Mouse (Mus musculus) lung, postnatal 4 days (tissue): ENCODE measurements at regions not wholly inside any gene's neighbourhood (a gene's known extent, or its start where the extent isn't known, plus 50 kb on each side); places are given as distances from the start of the nearest gene placed in this dataset.

Experiments
- DNase-seq, 2 experiments: peaks; one replicate each; pipeline ENCODE4 v3.0.0; 2021

- no peak for DNase-seq
Observed at GRCm38 (mm10) chr13:112044372-112044771, 235.6 kb upstream of the Map3k1 start.

- no peak for DNase-seq
Observed at GRCm38 (mm10) chr13:112046247-112047211, 237.7 kb upstream of the Map3k1 start.

- DNase-seq = no peak
Observed at GRCm38 (mm10) chr13:112047408-112047807, 238.6 kb upstream of the Map3k1 start.

- no peak for DNase-seq
Observed at GRCm38 (mm10) chr13:112047874-112048273, 239.1 kb upstream of the Map3k1 start.

GRCm38 (mm10) chr13:112048327-112048726 is 239.5 kb upstream of the Map3k1 start:
- no peak for DNase-seq

- no peak for DNase-seq
Observed at GRCm38 (mm10) chr13:112050892-112051291, 237.4 kb upstream of the Ankrd55 start.

GRCm38 (mm10) chr13:112052011-112052410 is 236.2 kb upstream of the Ankrd55 start:
- DNase-seq = no peak

GRCm38 (mm10) chr13:112052456-112052855 is 235.8 kb upstream of the Ankrd55 start:
- DNase-seq = no peak

- DNase-seq = peak; percentile 18 to 32
Observed at GRCm38 (mm10) chr13:112054879-112055371, 233.3 kb upstream of the Ankrd55 start.

GRCm38 (mm10) chr13:112058218-112058617 is 230.0 kb upstream of the Ankrd55 start:
- DNase-seq = peak; percentile 40 to 73

- DNase-seq = no peak
Observed at GRCm38 (mm10) chr13:112058771-112059170, 229.5 kb upstream of the Ankrd55 start.

GRCm38 (mm10) chr13:112062024-112062423 is 226.2 kb upstream of the Ankrd55 start:
- no peak for DNase-seq

- DNase-seq = no peak
Observed at GRCm38 (mm10) chr13:112063409-112064111, 224.7 kb upstream of the Ankrd55 start.

- DNase-seq = no peak
Observed at GRCm38 (mm10) chr13:112064681-112065080, 223.6 kb upstream of the Ankrd55 start.

- peak; percentile 17 to 45 for DNase-seq
Observed at GRCm38 (mm10) chr13:112067066-112067847, 221.0 kb upstream of the Ankrd55 start.

GRCm38 (mm10) chr13:112070757-112071156 is 217.5 kb upstream of the Ankrd55 start:
- no peak for DNase-seq

GRCm38 (mm10) chr13:112071209-112071955 is 216.9 kb upstream of the Ankrd55 start:
- no peak for DNase-seq

- no peak for DNase-seq
Observed at GRCm38 (mm10) chr13:112071956-112072314, 216.3 kb upstream of the Ankrd55 start.

- no peak for DNase-seq
Observed at GRCm38 (mm10) chr13:112073519-112074406, 214.5 kb upstream of the Ankrd55 start.

GRCm38 (mm10) chr13:112075847-112076479 is 212.3 kb upstream of the Ankrd55 start:
- DNase-seq = no peak

- DNase-seq = no peak
Observed at GRCm38 (mm10) chr13:112078088-112078487, 210.2 kb upstream of the Ankrd55 start.
